Mouse (Mus musculus): ENCODE data around the gene Cdc25b.
A peak's percentile ranks its signal among the peaks of the same experiment; 100 is the strongest.
"Not testable (repeated sequence)": the region's sequence is repeated elsewhere in the genome, so short reads cannot be mapped to it uniquely, and the experiment has no call there.

The Cdc25b gene

GRCm38 (mm10) chr2:131196606-131197316, 10.0 kb downstream of the Cdc25b start:
- DNase-seq, result no peak

DNA sequence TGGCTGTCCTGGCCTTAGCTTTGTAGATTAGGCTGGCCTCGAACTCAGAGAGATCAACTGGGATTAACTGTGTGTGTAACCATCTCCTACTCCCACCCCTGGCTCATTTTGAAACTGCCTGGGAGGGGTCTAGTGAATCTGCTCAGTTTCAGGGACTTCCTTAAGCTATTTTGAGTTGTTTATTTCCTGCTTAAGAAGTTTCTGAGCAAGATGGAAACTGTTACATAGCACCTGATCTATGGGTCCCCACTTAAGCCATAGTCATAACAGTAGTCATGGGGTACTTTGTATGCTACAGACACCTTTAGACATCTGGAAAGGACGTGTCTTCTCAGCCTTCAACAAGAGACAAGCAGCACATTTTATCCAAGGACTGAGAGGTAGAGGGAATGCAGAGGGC, 14.0 kb downstream of the Cdc25b start:
- DNase-seq, result no peak

- no peak for DNase-seq
Measured at GRCm38 (mm10) chr2:131201262-131201661, 14.5 kb downstream of the Cdc25b start.

DNA sequence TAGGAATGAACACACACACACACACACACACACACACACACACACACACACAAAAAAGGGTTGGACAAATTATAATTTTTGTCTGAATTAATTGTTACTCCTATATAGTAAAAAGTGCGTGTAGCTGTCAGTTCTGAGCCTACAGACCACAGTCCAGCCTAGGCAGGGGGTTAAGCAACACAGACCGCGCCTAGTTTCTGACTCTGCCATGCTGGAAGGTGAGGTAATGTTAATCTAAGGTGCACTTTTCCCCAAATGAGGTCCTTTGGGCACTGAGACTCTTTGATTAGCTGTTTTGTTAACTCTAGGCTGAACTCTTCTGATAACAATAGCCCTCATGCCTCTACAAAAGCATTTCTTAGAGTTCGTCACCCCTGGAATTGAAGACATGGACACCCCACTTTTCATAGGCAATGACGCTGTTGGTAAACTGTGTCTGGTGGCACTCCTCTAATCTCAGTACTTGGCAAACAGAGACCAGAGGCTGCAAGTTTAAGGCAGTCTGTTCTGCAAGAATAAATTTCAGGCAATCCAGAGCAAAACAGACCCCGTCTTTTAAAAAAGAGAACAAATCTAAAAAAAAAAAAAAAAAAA, 17.2 kb downstream of the Cdc25b start:
- DNase-seq, result no peak

- DNase-seq, result no peak
Measured at GRCm38 (mm10) chr2:131204410-131204981, 17.7 kb downstream of the Cdc25b start.

GRCm38 (mm10) chr2:131205521-131206182, 18.9 kb downstream of the Cdc25b start:
- no peak for DNase-seq

- DNase-seq, result no peak
Measured at GRCm38 (mm10) chr2:131206778-131207177, 20.0 kb downstream of the Cdc25b start, which contains the start of gene Ap5s1. TSS of gene Ap5s1 (plus strand) at chr2:131207078.

GRCm38 (mm10) chr2:131208356-131208755, 21.6 kb downstream of the Cdc25b start:
- DNase-seq, result no peak

DNA sequence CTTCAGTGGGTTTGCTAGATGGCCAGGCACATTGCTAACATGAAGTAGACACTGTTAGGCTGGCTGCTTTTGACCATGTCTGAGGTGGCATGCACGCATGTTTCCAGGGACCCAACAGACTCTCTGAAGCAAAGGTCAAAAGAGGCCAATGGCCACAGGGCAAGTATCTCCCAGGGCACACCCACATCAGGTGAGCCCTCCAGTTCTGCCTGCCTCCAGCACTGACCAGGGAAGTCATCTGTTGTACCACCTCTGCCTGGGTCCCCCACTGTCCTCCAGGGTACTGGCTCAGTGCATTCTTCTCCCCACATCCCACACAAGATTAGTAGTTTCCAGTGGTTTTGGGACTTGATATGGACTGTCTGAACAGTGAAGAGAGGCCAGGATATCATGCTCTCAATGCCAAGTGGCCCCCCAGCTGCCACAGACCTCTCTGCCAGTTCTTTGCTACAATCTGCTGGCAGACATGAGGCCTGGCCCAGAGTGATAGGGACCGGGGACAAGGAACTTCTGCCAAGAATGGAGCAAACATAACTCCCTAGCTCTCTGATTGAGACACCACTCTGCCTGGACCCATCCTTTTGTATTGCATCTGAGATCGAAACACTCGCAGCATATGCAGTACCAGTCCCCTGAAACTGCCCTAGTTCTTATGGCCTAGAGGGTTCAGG, 22.5 kb downstream of the Cdc25b start:
- DNase-seq, result no peak

GRCm38 (mm10) chr2:131209969-131210792, 23.4 kb downstream of the Cdc25b start:
- peak; percentile 96 for DNase-seq

GRCm38 (mm10) chr2:131211026-131211615, 24.4 kb downstream of the Cdc25b start:
- DNase-seq, result no peak

- DNase-seq, result no peak
Measured at GRCm38 (mm10) chr2:131213773-131214172, 27.0 kb downstream of the Cdc25b start.

- no peak for DNase-seq
Measured at GRCm38 (mm10) chr2:131215941-131216858, 29.5 kb downstream of the Cdc25b start.

GRCm38 (mm10) chr2:131220030-131220429, 33.3 kb downstream of the Cdc25b start:
- no peak for DNase-seq

- no peak for DNase-seq
Measured at GRCm38 (mm10) chr2:131221853-131222515, 35.2 kb downstream of the Cdc25b start.

- DNase-seq, result no peak
Measured at GRCm38 (mm10) chr2:131222562-131222961, 35.8 kb downstream of the Cdc25b start.

- DNase-seq, result no peak
Measured at GRCm38 (mm10) chr2:131223569-131223968, 36.8 kb downstream of the Cdc25b start.

- no peak for DNase-seq
Measured at GRCm38 (mm10) chr2:131225178-131225577, 38.4 kb downstream of the Cdc25b start.

DNA sequence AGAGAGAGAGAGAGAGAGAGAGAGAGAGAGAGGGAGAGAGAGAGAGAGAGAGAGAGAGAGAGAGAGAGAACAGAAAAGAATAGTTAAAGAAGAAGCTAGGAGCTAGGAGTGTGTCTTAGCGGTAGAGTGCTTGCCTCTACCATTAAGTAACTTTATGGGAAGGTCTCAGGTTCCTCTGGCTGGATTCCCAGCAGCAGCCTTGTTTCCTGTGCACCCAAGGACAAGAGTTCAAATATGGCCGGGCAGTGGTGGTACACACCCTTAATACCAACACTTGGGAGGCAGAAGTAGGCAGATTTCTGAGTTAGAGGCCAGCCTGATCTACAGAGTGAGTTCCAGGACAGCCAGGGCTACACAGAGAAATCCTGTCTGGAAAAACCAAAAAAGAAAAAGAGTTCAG, 39.9 kb downstream of the Cdc25b start:
- DNase-seq, result not testable (repeated sequence)

GRCm38 (mm10) chr2:131227243-131227642, 40.5 kb downstream of the Cdc25b start:
- no peak for DNase-seq
